Mouse (Mus musculus) skeletal muscle tissue, postnatal 0 days (tissue): ENCODE measurements around the gene Ints6. TPM values are rescaled to one million over a fixed set of nuclear protein-coding genes. Genes with fewer than 3 reads are reported as not detected.

Experiments
- polyA plus RNA-seq: library from polyadenylated mRNA; unstranded; fragments of >200 nt; fragmentation: Nextera tagmentation; extraction: Ambion mirVana; gene quantifications from 2 replicates; pipeline ENCODE4 v1.2.1, GENCODE M21; 2015

Gene Ints6
- polyA plus RNA-seq: 7.8 and 10.2 TPM in 2 replicates

GRCm38 (mm10) chr14:62761036-62761881, at the start of gene Ints6:
TSS of gene Ints6 (minus strand) at chr14:62761169.

GRCm38 (mm10) chr14:62663367-62663766, 97.6 kb downstream of the Ints6 start, which contains the start of gene Serpine3:
TSS of gene Serpine3 (plus strand) at chr14:62663667.

Other genes starting within 250 kb of the Ints6 start
- 4.8 and 5.1 TPM in 2 replicates for gene Fam124a, start 205.4 kb downstream of the Ints6 start, polyA plus RNA-seq
- gene Gm4131, start 194.2 kb downstream of the Ints6 start, polyA plus RNA-seq: not detected in 2 replicates
- gene Serpine3, start 97.5 kb downstream of the Ints6 start, polyA plus RNA-seq: not detected in 2 replicates
- 2.9 and 3.2 TPM in 2 replicates for gene Wdfy2, start 76.5 kb upstream of the Ints6 start, polyA plus RNA-seq
- gene Defb48, start 223.3 kb upstream of the Ints6 start, polyA plus RNA-seq: not detected in 2 replicates
- gene Defb47, start 236.9 kb upstream of the Ints6 start, polyA plus RNA-seq: not detected in 2 replicates